Mouse (Mus musculus) layer of hippocampus, postnatal 10 days (tissue): ENCODE data around the gene Stk25. TPM values are rescaled to one million over a fixed set of nuclear protein-coding genes. Genes with fewer than 3 reads are reported as not detected.

Source experiments
- DNase-seq, 2 experiments: peaks; one replicate each; pipeline ENCODE4 v3.0.0; 2021; ENCODE audit warnings: low spot score in 2 of 2
- total RNA-seq, 2 experiments: library from RNA; stranded (reverse); gene quantifications; 2 replicates each; pipeline ENCODE4 v1.2.3; 2021

The Stk25 gene
- total RNA-seq, 2 experiments from 2014 or later: 353 to 378 TPM

GRCm38 (mm10) chr1:93608696-93609245, 49.7 kb downstream of the Stk25 start:
- DNase-seq: no peak

- no peak for DNase-seq
These were observed 51.1 kb downstream of the Stk25 start for GRCm38 (mm10) chr1:93607090-93608083.

- no peak for DNase-seq
These were observed 54.5 kb downstream of the Stk25 start for GRCm38 (mm10) chr1:93603921-93604320.

GRCm38 (mm10) chr1:93602911-93603310, 55.5 kb downstream of the Stk25 start:
- no peak for DNase-seq

GRCm38 (mm10) chr1:93595916-93596315, 62.5 kb downstream of the Stk25 start:
- DNase-seq: no peak

- DNase-seq: no peak
These were observed 64.5 kb downstream of the Stk25 start for GRCm38 (mm10) chr1:93593960-93594359.

- no peak for DNase-seq
These were observed 70.1 kb downstream of the Stk25 start for GRCm38 (mm10) chr1:93588346-93588745.

- no peak for DNase-seq
These were observed 76.9 kb downstream of the Stk25 start for GRCm38 (mm10) chr1:93581545-93581944.

GRCm38 (mm10) chr1:93577861-93578260, 80.6 kb downstream of the Stk25 start:
- DNase-seq: no peak

- DNase-seq: no peak
These were observed 81.4 kb downstream of the Stk25 start for GRCm38 (mm10) chr1:93577066-93577465.

Other genes with a start within 250 kb of the Stk25 start
- gene Hdlbp, start 179.8 kb downstream of the Stk25 start, total RNA-seq: 100 to 1,000 TPM; 127 to 142 TPM
- gene Farp2, start 146.6 kb downstream of the Stk25 start, total RNA-seq: 10 to 100 TPM; 11.0 to 12.0 TPM
- gene Bok, start 27.0 kb upstream of the Stk25 start, total RNA-seq: 10 to 100 TPM; 60.4 to 63.3 TPM
- gene Atg4b, start 92.8 kb upstream of the Stk25 start, total RNA-seq: 10 to 100 TPM; 67.2 to 69.7 TPM
- 10 to 100 TPM; 31.5 to 32.8 TPM for gene Thap4, start 96.2 kb upstream of the Stk25 start, total RNA-seq
- gene Dtymk, start 143.3 kb upstream of the Stk25 start, total RNA-seq: 10 to 100 TPM; 65.9 to 69.4 TPM
- 10 to 100 TPM; 10.4 to 11.2 TPM for gene Ing5, start 145.3 kb upstream of the Stk25 start, total RNA-seq
- gene D2hgdh, start 166.2 kb upstream of the Stk25 start, total RNA-seq: 10 to 100 TPM; 12.9 to 15.4 TPM
- gene Gal3st2, start 202.6 kb upstream of the Stk25 start, total RNA-seq: under 1 TPM in 1 of 2 experiments, not detected in 1; 0.54 TPM